Mouse (Mus musculus): ENCODE results near the gene Pdzrn3.

GRCm38 (mm10) chr6:101306834-101307233 is 70.9 kb downstream of the Pdzrn3 start:
- TF ChIP-seq CTCF (IDR thresholded peaks at IDR 0.05; ENCODE audit: low read depth) (no peak), EP300 (IDR thresholded peaks at IDR 0.05; ENCODE audit: low read depth) (no peak)

Measured in liver, embryonic 14.5 days (tissue).